Mouse (Mus musculus) cerebellum, adult 2 months (tissue): ENCODE data around the gene Id3.

ENCODE experiments used
- CTCF ChIP-seq: fragments of 200-500 bp; IDR thresholded peaks from 2 replicates; pipeline ENCODE4 v1.5.1; 2011; ENCODE audit warnings: low read depth, mild to moderate bottlenecking, control low read depth, low read length, moderate library complexity, borderline replicate concordance; ENCODE audit not compliant: insufficient read depth
- POLR2A ChIP-seq: fragments of 200-500 bp; IDR thresholded peaks from 2 replicates; pipeline ENCODE4 v1.6.1; 2011; ENCODE audit warnings: low read length, control low read depth, borderline replicate concordance; ENCODE audit not compliant: insufficient read depth

DNA sequence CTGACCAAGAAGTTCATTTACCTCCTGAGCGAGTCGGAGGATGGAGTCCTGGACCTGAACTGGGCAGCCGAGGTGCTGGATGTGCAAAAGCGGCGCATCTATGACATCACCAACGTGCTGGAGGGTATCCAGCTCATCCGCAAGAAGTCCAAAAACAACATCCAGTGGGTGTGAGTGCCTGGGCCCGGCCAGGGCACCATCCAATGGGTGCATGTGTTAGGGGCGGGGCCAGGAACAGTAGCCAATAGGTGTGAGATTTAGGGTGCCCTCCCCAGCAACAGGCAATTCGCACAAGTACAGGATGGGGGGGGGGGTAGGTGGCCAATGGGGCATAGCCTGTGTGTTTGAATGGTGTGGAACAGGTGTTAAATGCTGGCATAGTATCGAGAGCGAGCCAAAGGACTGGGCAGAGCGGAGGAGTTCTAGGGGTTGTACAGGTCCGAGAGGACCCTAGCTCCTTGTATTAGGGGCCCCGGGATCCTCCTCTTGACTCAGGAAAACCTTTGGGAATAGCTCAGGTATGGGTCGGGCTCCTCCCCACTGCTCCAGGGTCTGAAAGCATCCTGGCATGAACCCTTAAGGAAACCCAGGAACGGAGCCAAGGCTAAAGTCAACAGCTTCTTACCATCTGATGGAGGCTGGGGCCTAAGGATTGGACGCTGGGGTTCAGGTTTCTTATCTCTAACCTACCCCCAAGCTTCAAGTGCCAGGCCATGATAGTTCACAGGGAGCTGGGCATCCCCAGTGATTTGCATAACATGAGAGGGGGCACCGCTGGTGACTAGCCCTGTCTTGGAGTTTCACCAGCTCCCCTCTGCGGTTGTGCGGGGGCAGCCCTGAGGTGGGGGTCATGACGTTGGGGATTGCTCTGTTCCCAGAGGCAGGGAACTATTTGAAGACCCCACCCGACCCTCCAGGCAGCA, 37.4 kb downstream of the Id3 start:
- TF ChIP-seq POLR2A: no peak
- no peak for TF ChIP-seq CTCF
